Mouse (Mus musculus) forebrain, embryonic 16.5 days (tissue): Measurements from ENCODE around the gene Aifm3. TPM values are rescaled to one million over a fixed set of nuclear protein-coding genes. Genes with fewer than 3 reads are reported as not detected.

ENCODE experiments used
- ATAC-seq: fragments of 200-750 bp; cut with Nextera tagmentation; 2 replicates; pipeline ENCODE4 v1.8.0; 2017; ENCODE audit warnings: mild to moderate bottlenecking, moderate library complexity
- H3K27ac ChIP-seq: fragments of 300-500 bp; sonication (generic); 2 replicates; pipeline ENCODE4 v1.5.1; 2014; ENCODE audit warnings: low read length, control low read depth
- H3K27me3 ChIP-seq: fragments of 300-500 bp; sonication (generic); replicated peaks from 2 replicates; pipeline ENCODE4 v1.6.1; 2014; ENCODE audit warnings: low read length; ENCODE audit not compliant: control insufficient read depth, insufficient read depth
- H3K36me3 ChIP-seq: fragments of 300-500 bp; sonication (generic); 2 replicates; pipeline ENCODE4 v1.6.1; 2014; ENCODE audit not compliant: control insufficient read depth, insufficient read depth
- H3K4me1 ChIP-seq: fragments of 300-500 bp; sonication (generic); replicated peaks from 2 replicates; pipeline ENCODE4 v1.6.1; 2014; ENCODE audit warnings: low read length; ENCODE audit not compliant: control insufficient read depth, insufficient read depth
- H3K4me2 ChIP-seq: fragments of 300-500 bp; sonication (generic); 2 replicates; pipeline ENCODE4 v1.6.1; 2014; ENCODE audit warnings: mild to moderate bottlenecking, low read length, control low read depth
- H3K4me3 ChIP-seq: fragments of 300-500 bp; sonication (generic); replicated peaks from 2 replicates; pipeline ENCODE4 v1.5.1; 2014; ENCODE audit warnings: mild to moderate bottlenecking, low read length, control low read depth
- H3K9ac ChIP-seq: fragments of 300-500 bp; sonication (generic); replicated peaks from 2 replicates; pipeline ENCODE4 v1.6.1; 2014; ENCODE audit warnings: low read depth, low read length, control low read depth
- H3K9me3 ChIP-seq: fragments of 300-500 bp; sonication (generic); 2 replicates; pipeline ENCODE4 v1.6.1; 2016; ENCODE audit warnings: low read length; ENCODE audit not compliant: control insufficient read depth
- WGBS: fragments of 180-500 bp; shearing (Covaris S2); extraction: QIAGEN DNeasy Blood & Tissue Kit; methylation state at CpG from one replicate; pipeline ENCODE4 v1.1.7; 2014; 5-methylcytosine and 5-hydroxymethylcytosine counted together
- polyA plus RNA-seq: library from polyadenylated mRNA; unstranded; fragments of >200 nt; fragmentation: Nextera tagmentation; extraction: Ambion mirVana; gene quantifications from 2 replicates; pipeline ENCODE4 v1.2.1, GENCODE M21; 2015

Aifm3 gene
- polyA plus RNA-seq, 1 experiment from 2014 or later = 12.6 TPM

- peaks cover 16% of the 10 kb centered on the region for H3K4me1 ChIP-seq
- no peak for ATAC-seq
- no peak overlapping the region for H3K4me3 ChIP-seq
- H3K36me3 ChIP-seq = 0 out of 2 replicates have a peak, but pooled peaks cover 2% of the 10 kb centered on the region
- H3K4me2 ChIP-seq = no peak overlapping the region
- H3K27me3 ChIP-seq = no peaks in the 10 kb centered on the region
- no peaks in the 10 kb centered on the region for H3K9me3 ChIP-seq
- 94% methylated on average over 4 of the region's 4 CpGs for WGBS
- H3K9ac ChIP-seq = no peak overlapping the region
- no peak overlapping the region for H3K27ac ChIP-seq
Observed at GRCm38 (mm10) chr16:17511431-17511830, 22.0 kb downstream of the Aifm3 start.

GRCm38 (mm10) chr16:17518910-17519309 is 29.5 kb downstream of the Aifm3 start:
- Histone ChIP-seq H3K4me3 (no peak overlapping the region), H3K27ac (no peak overlapping the region), H3K9ac (no peak overlapping the region), H3K27me3 (no peaks in the 10 kb centered on the region), H3K4me2 (no peak overlapping the region), H3K9me3 (no peaks in the 10 kb centered on the region), H3K4me1 (no peaks in the 10 kb centered on the region), H3K36me3 (peaks cover 28% of the 10 kb centered on the region)
- no peak for ATAC-seq
- WGBS = 89% methylated on average over 2 of the region's 2 CpGs

- Histone ChIP-seq H3K36me3 (peaks cover 40% of the 10 kb centered on the region), H3K9me3 (no peaks in the 10 kb centered on the region), H3K4me3 (no peak overlapping the region), H3K4me1 (no peaks in the 10 kb centered on the region), H3K27ac (no peak overlapping the region), H3K9ac (no peak overlapping the region), H3K4me2 (no peak overlapping the region), H3K27me3 (no peaks in the 10 kb centered on the region)
- WGBS = 94% methylated on average over 11 of the region's 11 CpGs
- no peak for ATAC-seq
Observed at GRCm38 (mm10) chr16:17524156-17524555, 34.7 kb downstream of the Aifm3 start.

GRCm38 (mm10) chr16:17525524-17525923 is 36.1 kb downstream of the Aifm3 start:
- Histone ChIP-seq H3K9me3 (no peaks in the 10 kb centered on the region), H3K36me3 (peaks cover 37% of the 10 kb centered on the region), H3K4me3 (no peak overlapping the region), H3K9ac (no peak overlapping the region), H3K27ac (no peak overlapping the region), H3K4me1 (peaks cover 8% of the 10 kb centered on the region), H3K27me3 (no peaks in the 10 kb centered on the region), H3K4me2 (no peak overlapping the region)
- WGBS = 89% methylated on average over 3 of the region's 3 CpGs
- no peak for ATAC-seq

GRCm38 (mm10) chr16:17526223-17526622 is 36.8 kb downstream of the Aifm3 start:
- Histone ChIP-seq H3K4me3 (no peak overlapping the region), H3K36me3 (peaks cover 31% of the 10 kb centered on the region), H3K27me3 (no peaks in the 10 kb centered on the region), H3K4me2 (no peak overlapping the region), H3K9me3 (no peaks in the 10 kb centered on the region), H3K27ac (no peak overlapping the region), H3K9ac (no peak overlapping the region), H3K4me1 (peaks cover 8% of the 10 kb centered on the region)
- ATAC-seq = no peak
- WGBS = 95% methylated on average over 6 of the region's 6 CpGs

- no peak overlapping the region for H3K4me2 ChIP-seq
- no peak overlapping the region for H3K4me3 ChIP-seq
- no peaks in the 10 kb centered on the region for H3K9me3 ChIP-seq
- H3K36me3 ChIP-seq = peaks cover 19% of the 10 kb centered on the region
- no peak overlapping the region for H3K9ac ChIP-seq
- no peak for ATAC-seq
- H3K27ac ChIP-seq = no peak overlapping the region
- H3K4me1 ChIP-seq = peaks cover 16% of the 10 kb centered on the region
- H3K27me3 ChIP-seq = no peaks in the 10 kb centered on the region
Observed at GRCm38 (mm10) chr16:17527606-17528005, 38.2 kb downstream of the Aifm3 start.

GRCm38 (mm10) chr16:17528276-17528675 is 38.9 kb downstream of the Aifm3 start:
- 83% methylated on average over 13 of the region's 13 CpGs for WGBS
- H3K9ac ChIP-seq = no peak overlapping the region
- peaks cover 16% of the 10 kb centered on the region for H3K4me1 ChIP-seq
- no peak for ATAC-seq
- no peak overlapping the region for H3K4me2 ChIP-seq
- H3K27me3 ChIP-seq = no peaks in the 10 kb centered on the region
- H3K36me3 ChIP-seq = peaks cover 18% of the 10 kb centered on the region
- H3K9me3 ChIP-seq = no peaks in the 10 kb centered on the region
- no peak overlapping the region for H3K27ac ChIP-seq
- H3K4me3 ChIP-seq = no peak overlapping the region

- Histone ChIP-seq H3K4me2 (peak overlapping the region; percentile 85), H3K27me3 (no peaks in the 10 kb centered on the region), H3K36me3 (peaks cover 18% of the 10 kb centered on the region), H3K4me3 (peak overlapping the region; percentile 77), H3K9me3 (no peaks in the 10 kb centered on the region), H3K27ac (peak overlapping the region; percentile 99), H3K4me1 (peaks cover 16% of the 10 kb centered on the region), H3K9ac (peak overlapping the region; percentile 83)
- 15% methylated on average over 17 of the region's 17 CpGs for WGBS
- ATAC-seq = no peak
Observed at GRCm38 (mm10) chr16:17529981-17530586, 40.7 kb downstream of the Aifm3 start.

- Histone ChIP-seq H3K27ac (peak within 1 kb of the TSS; percentile 99), H3K36me3 (peaks cover 15% of the 10 kb centered on the region), H3K27me3 (no peaks in the 10 kb centered on the region), H3K9me3 (no peaks in the 10 kb centered on the region), H3K4me1 (peaks cover 16% of the 10 kb centered on the region), H3K4me2 (peak within 1 kb of the TSS; percentile 85), H3K4me3 (peak within 1 kb of the TSS; percentile 77), H3K9ac (peak within 1 kb of the TSS; percentile 83)
- peak; percentile 98 for ATAC-seq
- WGBS = under 1% methylated on average over 67 of the region's 67 CpGs
Observed at GRCm38 (mm10) chr16:17530640-17531288, 41.4 kb downstream of the Aifm3 start, which contains the start of gene Thap7. Gene Thap7, minus strand, starts transcription at chr16:17531136.
